Mouse (Mus musculus) megakaryocyte, embryonic 14.5 days (primary cell): ENCODE data around the gene Pappa.

Experiments
- FLI1 ChIP-seq: IDR thresholded peaks from 2 replicates; pipeline ENCODE4 v1.6.1; 2012; ENCODE audit warnings: low read length, inconsistent platforms, mixed read lengths
- GATA1 ChIP-seq: IDR thresholded peaks from 3 replicates; pipeline ENCODE4 v1.6.1; 2012; ENCODE audit warnings: mixed read lengths, low read length, inconsistent platforms, borderline replicate concordance

- no peak for TF ChIP-seq GATA1
- TF ChIP-seq FLI1 = no peak
Measured at GRCm38 (mm10) chr4:65391001-65391400, 267.0 kb downstream of the Pappa start.
